Mouse (Mus musculus): ENCODE results near the gene Gm10309.

DNA sequence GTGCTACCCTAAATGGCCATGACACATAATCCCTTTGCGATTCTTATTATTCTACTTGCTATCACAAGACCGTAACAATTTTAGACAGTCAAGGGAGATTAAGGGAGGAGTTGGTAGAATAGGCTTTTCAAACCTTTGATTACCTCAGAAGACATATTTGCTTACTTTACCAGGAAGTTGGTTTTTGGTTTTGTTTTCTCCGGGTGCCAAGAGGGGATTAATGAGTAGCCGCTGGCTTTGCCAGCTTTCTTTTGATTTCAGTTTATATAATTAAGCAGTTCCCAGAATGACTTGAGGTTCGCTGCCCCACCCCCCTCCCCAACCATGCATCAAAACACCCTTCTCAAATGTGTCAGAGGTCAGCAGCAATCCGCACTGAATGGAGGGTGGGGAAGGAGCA is 47.0 kb upstream of the Gm10309 start:
- TF ChIP-seq POLR2A (IDR thresholded peaks at IDR 0.05; ENCODE audit: insufficient read depth, low read depth, low read length) (no peak), CTCF (IDR thresholded peaks at IDR 0.05) (no peak), EP300 (IDR thresholded peaks at IDR 0.05; ENCODE audit: insufficient read depth, low read depth, low read length) (no peak)
